Mouse (Mus musculus) forebrain, embryonic 16.5 days (tissue): ENCODE measurements at regions not wholly inside any gene's neighbourhood (a gene's known extent, or its start where the extent isn't known, plus 50 kb on each side); places are given as distances from the start of the nearest gene placed in this dataset.

Experiments used
- ATAC-seq: fragments of 200-750 bp; cut with Nextera tagmentation; 2 replicates; pipeline ENCODE4 v1.8.0; 2017; ENCODE audit warnings: mild to moderate bottlenecking, moderate library complexity
- H3K27ac ChIP-seq: fragments of 300-500 bp; sonication (generic); 2 replicates; pipeline ENCODE4 v1.5.1; 2014; ENCODE audit warnings: low read length, control low read depth
- H3K27me3 ChIP-seq: fragments of 300-500 bp; sonication (generic); replicated peaks from 2 replicates; pipeline ENCODE4 v1.6.1; 2014; ENCODE audit warnings: low read length; ENCODE audit not compliant: control insufficient read depth, insufficient read depth
- H3K36me3 ChIP-seq: fragments of 300-500 bp; sonication (generic); 2 replicates; pipeline ENCODE4 v1.6.1; 2014; ENCODE audit not compliant: control insufficient read depth, insufficient read depth
- H3K4me1 ChIP-seq: fragments of 300-500 bp; sonication (generic); replicated peaks from 2 replicates; pipeline ENCODE4 v1.6.1; 2014; ENCODE audit warnings: low read length; ENCODE audit not compliant: control insufficient read depth, insufficient read depth
- H3K4me2 ChIP-seq: fragments of 300-500 bp; sonication (generic); 2 replicates; pipeline ENCODE4 v1.6.1; 2014; ENCODE audit warnings: mild to moderate bottlenecking, low read length, control low read depth
- H3K4me3 ChIP-seq: fragments of 300-500 bp; sonication (generic); replicated peaks from 2 replicates; pipeline ENCODE4 v1.5.1; 2014; ENCODE audit warnings: mild to moderate bottlenecking, low read length, control low read depth
- H3K9ac ChIP-seq: fragments of 300-500 bp; sonication (generic); replicated peaks from 2 replicates; pipeline ENCODE4 v1.6.1; 2014; ENCODE audit warnings: low read depth, low read length, control low read depth
- H3K9me3 ChIP-seq: fragments of 300-500 bp; sonication (generic); 2 replicates; pipeline ENCODE4 v1.6.1; 2016; ENCODE audit warnings: low read length; ENCODE audit not compliant: control insufficient read depth
- WGBS: fragments of 180-500 bp; shearing (Covaris S2); extraction: QIAGEN DNeasy Blood & Tissue Kit; methylation state at CpG from one replicate; pipeline ENCODE4 v1.1.7; 2014; 5-methylcytosine and 5-hydroxymethylcytosine counted together

DNA sequence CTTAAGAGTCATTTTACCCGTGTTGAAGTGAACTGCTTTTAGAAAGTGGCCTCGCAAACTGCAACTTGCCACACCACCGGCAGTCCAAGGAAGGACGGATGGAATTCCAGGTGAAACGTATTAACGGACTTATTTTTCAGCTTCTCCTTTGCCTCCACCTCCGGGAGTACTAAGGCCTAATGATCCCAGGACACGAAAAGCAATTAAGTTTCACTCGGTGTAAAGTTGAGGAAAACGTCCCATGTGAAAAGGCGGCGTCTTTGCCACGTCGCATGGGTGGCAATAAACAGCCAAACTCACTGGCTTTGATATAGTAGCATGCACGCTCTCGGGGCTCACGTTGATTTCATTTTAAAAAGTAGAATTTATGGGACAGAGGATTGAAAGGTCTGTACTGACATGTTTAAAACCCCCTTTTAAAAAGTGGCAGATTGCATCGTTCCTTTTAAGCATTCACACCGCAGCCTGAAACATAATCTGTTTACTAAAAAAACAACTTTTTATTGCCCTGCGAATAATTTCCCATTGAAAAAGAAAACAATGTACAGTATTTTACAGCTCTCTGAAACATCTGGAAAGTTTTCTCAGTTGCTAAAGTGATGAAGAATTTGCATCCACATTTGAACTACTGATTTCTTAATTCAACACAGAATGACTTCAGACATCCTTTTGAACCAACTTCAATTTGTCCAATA is 385.4 kb upstream of the Npvf start:
- Histone ChIP-seq H3K4me3 (no peak overlapping the region), H3K27me3 (no peaks in the 10 kb centered on the region), H3K9me3 (no peaks in the 10 kb centered on the region), H3K4me2 (no peak overlapping the region), H3K4me1 (no peaks in the 10 kb centered on the region), H3K36me3 (no peaks in the 10 kb centered on the region), H3K27ac (no peak overlapping the region), H3K9ac (no peak overlapping the region)
- ATAC-seq: no peak
- 80% methylated on average over 20 of the region's 20 CpGs for WGBS

DNA sequence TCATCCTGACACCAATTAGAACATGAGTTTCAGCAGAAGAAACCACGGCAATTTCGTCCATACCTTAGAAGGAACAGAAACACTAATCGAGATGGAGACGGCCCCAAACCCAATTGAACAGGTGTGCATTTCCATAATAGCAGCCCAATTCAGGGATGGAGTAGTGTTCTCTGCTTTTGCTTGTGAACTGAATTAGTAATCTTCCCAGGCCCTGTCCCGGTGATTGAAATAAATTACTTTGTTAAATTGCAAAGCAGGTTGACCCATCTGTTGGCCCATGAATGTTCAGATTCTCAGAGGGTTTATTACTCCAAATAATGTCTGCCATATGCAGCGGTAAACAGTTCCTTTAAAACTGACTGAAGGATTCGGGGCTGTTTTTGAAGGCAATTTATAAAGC is 388.5 kb upstream of the Nfe2l3 start:
- Histone ChIP-seq H3K27ac (peak overlapping the region; percentile 78), H3K4me3 (no peak overlapping the region), H3K36me3 (no peaks in the 10 kb centered on the region), H3K9ac (no peak overlapping the region), H3K9me3 (no peaks in the 10 kb centered on the region), H3K27me3 (no peaks in the 10 kb centered on the region), H3K4me1 (0 out of 2 replicates have a peak, but pooled peaks cover 2% of the 10 kb centered on the region), H3K4me2 (no peak overlapping the region)
- 39% methylated on average over 7 of the region's 7 CpGs for WGBS
- peak; percentile 68 for ATAC-seq

GRCm38 (mm10) chr6:51044873-51045272 is 387.6 kb upstream of the Nfe2l3 start:
- H3K27ac ChIP-seq: no peak overlapping the region
- H3K9me3 ChIP-seq: no peaks in the 10 kb centered on the region
- ATAC-seq: no peak
- WGBS: 85% methylated on average over 14 of the region's 14 CpGs
- H3K9ac ChIP-seq: no peak overlapping the region
- H3K4me2 ChIP-seq: no peak overlapping the region
- H3K4me1 ChIP-seq: 0 out of 2 replicates have a peak, but pooled peaks cover 2% of the 10 kb centered on the region
- H3K36me3 ChIP-seq: no peaks in the 10 kb centered on the region
- no peak overlapping the region for H3K4me3 ChIP-seq
- no peaks in the 10 kb centered on the region for H3K27me3 ChIP-seq

GRCm38 (mm10) chr6:51052451-51052921 is 380.0 kb upstream of the Nfe2l3 start:
- Histone ChIP-seq H3K4me1 (peaks cover 29% of the 10 kb centered on the region), H3K36me3 (no peaks in the 10 kb centered on the region), H3K27ac (peak overlapping the region; percentile 66), H3K9ac (no peak overlapping the region), H3K4me3 (no peak overlapping the region), H3K9me3 (no peaks in the 10 kb centered on the region), H3K4me2 (no peak overlapping the region), H3K27me3 (no peaks in the 10 kb centered on the region)
- peak; percentile 35; the same call in 1 of the 2 replicates for ATAC-seq
- WGBS: 11% methylated on average over 5 of the region's 5 CpGs

GRCm38 (mm10) chr6:51057229-51057628 is 375.2 kb upstream of the Nfe2l3 start:
- Histone ChIP-seq H3K27ac (peak overlapping the region; percentile 94), H3K4me1 (peaks cover 44% of the 10 kb centered on the region), H3K9me3 (no peaks in the 10 kb centered on the region), H3K4me2 (0 out of 2 replicates have a peak overlapping the region, but pooled peaks have one; percentile 16), H3K9ac (peak overlapping the region; percentile 30; the same call in 1 of the 2 replicates), H3K4me3 (no peak overlapping the region), H3K36me3 (no peaks in the 10 kb centered on the region), H3K27me3 (no peaks in the 10 kb centered on the region)
- ATAC-seq: peak; percentile 91
- WGBS: 4% methylated on average over 7 of the region's 7 CpGs

DNA sequence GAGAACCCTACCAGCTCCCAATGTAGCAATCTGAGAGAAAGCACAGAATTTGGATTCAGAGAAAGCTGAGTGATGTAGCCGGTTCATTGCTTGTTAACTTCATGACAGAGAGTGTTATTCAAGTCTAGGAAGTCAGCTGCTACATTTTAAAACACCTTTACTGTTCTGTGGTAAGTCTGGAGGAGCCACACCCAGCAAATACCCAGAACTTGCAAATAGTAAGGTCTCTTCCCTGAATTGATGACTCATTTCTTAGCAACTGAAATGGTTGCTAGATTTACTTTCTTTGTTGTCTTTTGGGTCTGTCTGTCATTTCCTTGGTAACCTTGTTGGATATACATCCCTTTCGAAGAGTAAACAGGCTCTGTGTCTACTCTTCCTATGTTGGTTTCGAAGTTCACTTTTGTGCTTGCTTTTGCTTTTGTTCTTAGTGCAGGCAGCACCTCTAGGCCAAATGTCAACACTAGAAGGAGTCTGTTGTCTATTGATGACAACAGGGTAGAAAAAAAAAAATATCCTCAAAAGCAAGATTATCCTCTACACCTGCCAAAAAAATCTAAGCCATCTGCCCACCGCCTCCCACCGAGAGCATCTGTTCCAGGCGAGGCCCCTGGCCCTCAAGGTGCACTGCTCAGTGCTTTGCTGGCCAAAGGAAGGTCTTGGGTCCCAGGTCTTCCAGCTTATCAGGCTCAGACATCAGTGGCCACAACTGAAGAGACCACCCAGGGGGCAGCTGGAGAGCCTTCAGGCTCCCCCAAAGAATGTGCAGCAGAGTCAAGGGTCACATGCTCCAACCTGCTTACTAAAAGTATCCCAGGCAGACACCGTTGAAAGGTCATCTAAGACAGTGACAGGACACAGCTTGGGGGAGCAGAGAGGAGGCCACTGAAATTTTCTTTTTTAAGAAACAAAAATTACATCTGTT is 372.3 kb upstream of the Nfe2l3 start:
- 58% methylated on average over 7 of the region's 7 CpGs for WGBS
- H3K4me1 ChIP-seq: peaks cover 31% of the 10 kb centered on the region
- peak overlapping the region; percentile 48 for H3K27ac ChIP-seq

GRCm38 (mm10) chr6:51060848-51061535 is 371.5 kb upstream of the Nfe2l3 start:
- no peak overlapping the region for H3K4me3 ChIP-seq
- H3K9ac ChIP-seq: no peak overlapping the region
- no peak overlapping the region for H3K4me2 ChIP-seq
- H3K9me3 ChIP-seq: no peaks in the 10 kb centered on the region
- no peak for ATAC-seq
- peaks cover 31% of the 10 kb centered on the region for H3K4me1 ChIP-seq
- WGBS: 33% methylated on average over 17 of the region's 17 CpGs
- peak overlapping the region; percentile 48 for H3K27ac ChIP-seq
- H3K27me3 ChIP-seq: no peaks in the 10 kb centered on the region
- no peaks in the 10 kb centered on the region for H3K36me3 ChIP-seq

More for the DNA sequence above, 372.3 kb upstream of the Nfe2l3 start:
- H3K36me3 ChIP-seq: no peaks in the 10 kb centered on the region
- no peak overlapping the region for H3K4me2 ChIP-seq
- no peak overlapping the region for H3K9ac ChIP-seq
- no peaks in the 10 kb centered on the region for H3K9me3 ChIP-seq
- ATAC-seq: no peak
- no peak overlapping the region for H3K4me3 ChIP-seq
- no peaks in the 10 kb centered on the region for H3K27me3 ChIP-seq

GRCm38 (mm10) chr6:51065156-51065555 is 367.3 kb upstream of the Nfe2l3 start:
- no peak for ATAC-seq
- Histone ChIP-seq H3K4me1 (peaks cover 25% of the 10 kb centered on the region), H3K27me3 (no peaks in the 10 kb centered on the region), H3K9ac (no peak overlapping the region), H3K4me3 (no peak overlapping the region), H3K36me3 (no peaks in the 10 kb centered on the region), H3K9me3 (no peaks in the 10 kb centered on the region), H3K27ac (no peak overlapping the region), H3K4me2 (no peak overlapping the region)
- WGBS: 83% methylated on average over 6 of the region's 6 CpGs

- H3K36me3 ChIP-seq: no peaks in the 10 kb centered on the region
- WGBS: 18% methylated on average over 11 of the region's 11 CpGs
- H3K9me3 ChIP-seq: no peaks in the 10 kb centered on the region
- no peak overlapping the region for H3K9ac ChIP-seq
- peaks cover 20% of the 10 kb centered on the region for H3K4me1 ChIP-seq
- H3K4me3 ChIP-seq: no peak overlapping the region
- no peak overlapping the region; the same call in 1 of the 2 replicates for H3K27ac ChIP-seq
- ATAC-seq: no peak
- H3K4me2 ChIP-seq: no peak overlapping the region
- no peaks in the 10 kb centered on the region for H3K27me3 ChIP-seq
Measured at GRCm38 (mm10) chr6:51067332-51067731, 365.1 kb upstream of the Nfe2l3 start.
